Mouse (Mus musculus) brain, embryonic 14.5 days (tissue): ENCODE data around the gene Gm7271. TPM values are rescaled to one million over a fixed set of nuclear protein-coding genes. Genes with fewer than 3 reads are reported as not detected.

Source experiments
- DNase-seq: peaks from one replicate; pipeline ENCODE4 v3.0.0-alpha.2; 2011; ENCODE audit warnings: low read depth
- CTCF ChIP-seq: fragments of 200-500 bp; IDR thresholded peaks from 2 replicates; pipeline ENCODE4 v1.5.1; 2012; ENCODE audit warnings: inconsistent platforms, mild to moderate bottlenecking, moderate library complexity, borderline replicate concordance; ENCODE audit not compliant: insufficient read depth, insufficient read length; ENCODE audit errors: extremely low read depth
- POLR2A ChIP-seq: fragments of 200-500 bp; IDR thresholded peaks from 2 replicates; pipeline ENCODE4 v1.6.1; 2012; ENCODE audit warnings: mild to moderate bottlenecking, inconsistent platforms, borderline replicate concordance; ENCODE audit not compliant: poor library complexity, insufficient read depth, insufficient read length, severe bottlenecking; ENCODE audit errors: extremely low read depth
- polyA plus RNA-seq: library from polyadenylated mRNA; depleted of rRNA; stranded (reverse); fragments of >200 nt; gene quantifications from 2 replicates; pipeline ENCODE4 v1.2.3, GENCODE M21; 2012; rRNA removed

Gene Gm7271
- polyA plus RNA-seq, 1 experiment = 0.27 TPM

DNA sequence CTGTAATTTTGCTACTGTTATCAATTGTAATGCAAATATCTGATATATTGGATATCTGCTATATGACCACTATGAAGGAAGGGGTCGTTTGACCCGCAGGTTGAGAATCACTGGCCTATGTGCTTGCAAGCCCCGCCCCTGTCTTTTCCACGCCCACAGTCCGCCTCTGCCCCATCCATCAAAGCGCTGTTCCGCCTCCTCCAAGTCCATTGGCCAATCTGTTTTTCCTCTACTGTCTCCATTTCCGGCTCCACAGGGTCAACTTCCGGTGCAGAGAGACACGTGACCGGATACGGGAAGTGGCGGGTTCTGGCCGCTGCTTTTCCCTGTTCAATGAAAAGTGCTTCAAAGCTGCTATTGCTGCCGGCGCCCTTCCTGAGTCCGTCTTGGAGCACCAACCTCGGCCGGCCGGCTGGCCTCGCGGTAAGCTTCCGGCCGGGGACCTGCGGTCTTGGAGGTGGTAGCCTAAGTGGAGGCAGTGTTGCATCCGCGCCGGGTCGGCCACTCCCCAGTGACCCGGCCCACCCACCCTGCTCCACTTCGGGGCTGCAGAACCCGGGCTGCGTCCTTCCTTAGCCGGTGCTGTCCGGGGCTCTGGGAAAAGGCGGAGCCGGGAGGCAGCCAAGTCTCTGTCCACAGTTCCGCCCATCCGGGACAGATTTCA, 45.3 kb downstream of the Gm7271 start, which contains the start of gene Exoc1:
Exoc1 (plus strand) TSS at position 272 of the 664 bp plus-strand sequence.
- TF ChIP-seq POLR2A (no peak), CTCF (no peak)
- peak; percentile 99 for DNase-seq

DNA sequence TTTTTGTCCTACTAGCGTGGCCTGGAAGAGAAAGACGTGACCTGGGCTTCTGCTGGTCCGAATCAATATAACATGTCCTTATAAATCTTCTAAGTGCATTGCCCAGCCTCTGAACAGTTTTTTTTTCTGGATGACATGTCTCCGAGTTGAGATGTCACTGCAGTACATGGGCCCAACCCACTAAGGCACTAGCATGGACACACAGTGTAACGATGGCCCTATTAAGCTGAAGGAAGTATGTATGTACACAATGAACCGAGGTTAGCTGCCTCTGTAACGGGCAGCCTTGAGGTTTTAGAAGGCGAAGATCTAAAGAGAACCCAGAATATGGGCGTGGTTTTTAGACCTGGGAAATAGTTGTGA, 45.8 kb downstream of the Gm7271 start:
- DNase-seq = no peak
- TF ChIP-seq CTCF (no peak), POLR2A (no peak)

DNA sequence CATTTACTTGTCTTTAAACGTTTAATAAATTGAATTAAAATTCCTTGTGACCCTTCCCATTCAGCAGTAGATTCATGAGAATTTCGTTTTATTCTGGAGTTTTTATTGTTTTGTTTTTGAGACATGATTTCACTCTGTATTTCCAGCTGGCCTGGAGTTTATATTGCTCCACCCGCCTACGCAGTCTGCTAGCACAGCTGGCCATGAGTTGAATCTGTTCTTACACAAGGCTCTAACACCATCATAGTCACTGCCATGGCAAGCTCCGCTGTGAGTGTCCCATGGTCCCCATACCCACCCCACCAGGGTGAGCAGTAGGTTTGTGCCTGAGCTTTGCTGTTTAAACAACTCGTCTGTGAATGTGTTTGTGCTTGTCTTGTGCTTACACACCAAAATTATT, 49.3 kb downstream of the Gm7271 start:
- no peak for TF ChIP-seq POLR2A
- no peak for DNase-seq

DNA sequence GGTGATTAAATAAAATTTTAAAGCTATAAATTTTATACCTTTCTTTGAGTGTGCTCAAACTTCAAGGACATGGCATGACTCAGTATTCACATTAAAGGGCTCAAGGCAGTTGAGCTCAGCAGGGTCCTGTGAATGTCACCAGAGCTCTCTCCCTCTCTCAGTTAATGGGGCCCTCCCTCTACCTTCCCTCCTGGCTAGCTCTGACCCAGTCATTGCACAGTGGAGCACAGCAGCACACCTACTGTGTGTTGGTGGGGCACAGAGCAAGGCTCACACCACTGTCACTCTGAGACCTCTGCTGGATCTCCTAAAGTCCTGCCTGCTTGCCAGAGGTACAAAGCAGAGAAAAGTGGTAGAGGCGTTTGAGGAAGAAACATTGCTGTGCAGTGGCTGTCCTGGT, 52.4 kb downstream of the Gm7271 start:
- TF ChIP-seq POLR2A (no peak), CTCF (no peak)

DNA sequence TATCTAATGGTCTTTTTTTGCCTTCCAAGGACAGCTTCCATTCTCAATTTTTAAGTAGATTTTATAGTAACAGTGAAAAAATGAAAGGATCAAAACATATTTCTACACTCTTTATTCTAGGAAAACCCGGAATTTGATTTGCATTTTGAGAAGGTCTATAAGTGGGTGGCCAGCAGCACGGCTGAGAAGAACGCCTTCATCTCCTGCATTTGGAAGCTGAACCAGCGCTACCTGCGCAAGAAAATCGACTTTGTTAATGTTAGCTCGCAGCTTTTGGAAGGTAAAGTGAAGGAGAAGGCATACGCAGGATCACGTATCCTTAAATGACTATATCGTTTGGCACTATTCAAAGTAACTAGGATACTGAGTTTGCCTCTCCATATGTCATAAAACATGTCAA, 53.7 kb downstream of the Gm7271 start:
- no peak for TF ChIP-seq CTCF
- no peak for TF ChIP-seq POLR2A
- DNase-seq = no peak

More for the DNA sequence above, 52.4 kb downstream of the Gm7271 start:
- DNase-seq = no peak

DNA sequence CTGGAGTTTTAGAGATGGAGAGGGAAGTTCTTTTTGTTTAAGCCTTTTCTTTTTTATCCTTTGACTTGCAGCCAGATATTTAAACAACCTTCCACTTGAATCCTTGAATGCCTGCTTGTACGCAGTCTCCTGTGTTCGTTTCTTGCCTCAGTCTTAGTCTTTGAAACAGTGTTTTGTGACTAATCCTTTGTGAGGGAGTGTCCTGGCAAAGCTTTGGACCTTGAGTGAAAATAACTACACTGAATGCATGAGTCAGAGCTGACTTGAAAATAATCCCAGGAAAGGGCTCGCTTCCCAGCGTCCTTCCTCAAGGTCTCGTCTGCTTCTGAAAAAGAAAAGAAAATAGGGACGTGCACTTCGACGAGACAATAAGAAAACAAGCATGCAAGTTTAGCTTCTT, 56.3 kb downstream of the Gm7271 start:
- peak; percentile 75 for DNase-seq

DNA sequence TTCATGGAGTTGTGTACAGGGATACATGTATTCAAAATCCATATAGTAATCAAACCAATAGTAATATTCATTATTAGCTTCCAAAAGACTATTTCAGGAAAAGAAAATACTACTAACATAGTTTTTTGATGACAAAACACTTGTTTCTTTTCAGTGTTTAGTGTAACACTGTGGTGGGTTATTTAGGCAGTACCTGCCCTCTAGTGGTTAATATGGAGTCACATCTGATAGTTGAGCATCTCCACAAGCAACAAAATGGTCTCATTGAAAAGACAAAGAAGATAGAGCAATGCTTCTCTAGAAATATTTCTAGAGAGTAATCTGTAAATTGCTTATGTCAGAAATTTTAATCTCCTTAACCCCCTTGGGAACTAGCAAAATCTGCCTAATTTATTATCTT, 57.0 kb downstream of the Gm7271 start:
- DNase-seq = peak; percentile 65
- TF ChIP-seq POLR2A = no peak
- peak; percentile 4; the same call in 1 of the 2 replicates for TF ChIP-seq CTCF

More for the DNA sequence above, 56.3 kb downstream of the Gm7271 start:
- TF ChIP-seq CTCF (no peak), POLR2A (no peak)

DNA sequence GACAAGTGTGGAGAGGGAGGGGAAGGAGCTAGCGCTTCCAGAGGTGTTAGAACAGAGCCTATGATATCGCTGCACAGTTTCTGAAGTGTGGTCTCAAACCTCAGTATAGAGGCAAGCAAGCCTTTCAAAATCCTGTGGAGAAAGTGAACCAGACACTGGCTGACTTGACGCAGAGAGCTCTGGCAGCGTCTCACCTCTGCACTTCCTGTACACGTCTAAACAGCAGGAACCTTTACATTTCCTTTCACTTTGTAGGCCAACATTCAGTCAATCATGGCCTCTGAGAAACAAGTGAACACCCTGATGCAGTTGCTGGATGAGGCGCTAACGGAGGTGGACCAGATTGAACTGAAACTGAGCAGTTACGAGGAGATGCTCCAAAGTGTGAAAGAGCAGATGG, 59.4 kb downstream of the Gm7271 start:
- TF ChIP-seq CTCF (no peak), POLR2A (no peak)
- no peak for DNase-seq

DNA sequence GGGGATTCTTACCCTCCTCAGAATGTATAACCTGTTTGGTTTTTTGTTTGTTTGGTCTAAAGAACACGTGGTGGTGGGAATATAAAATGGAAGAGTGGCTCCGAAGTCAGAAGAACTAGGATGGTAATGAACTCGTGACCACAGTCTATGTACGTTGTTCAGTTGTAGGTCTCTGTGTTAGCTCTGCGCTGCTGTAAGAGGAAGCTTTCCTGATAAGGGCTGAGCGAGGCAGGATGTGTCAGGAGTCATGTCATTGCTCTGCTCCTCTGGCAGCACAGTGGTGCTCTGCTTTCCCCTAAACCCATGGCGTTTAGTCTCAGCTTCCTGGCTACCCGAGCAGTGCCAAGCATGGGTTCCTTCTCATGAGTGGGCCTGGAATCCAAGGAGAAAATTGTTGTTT, 66.6 kb downstream of the Gm7271 start:
- DNase-seq = no peak
- TF ChIP-seq POLR2A = no peak
- TF ChIP-seq CTCF = no peak

DNA sequence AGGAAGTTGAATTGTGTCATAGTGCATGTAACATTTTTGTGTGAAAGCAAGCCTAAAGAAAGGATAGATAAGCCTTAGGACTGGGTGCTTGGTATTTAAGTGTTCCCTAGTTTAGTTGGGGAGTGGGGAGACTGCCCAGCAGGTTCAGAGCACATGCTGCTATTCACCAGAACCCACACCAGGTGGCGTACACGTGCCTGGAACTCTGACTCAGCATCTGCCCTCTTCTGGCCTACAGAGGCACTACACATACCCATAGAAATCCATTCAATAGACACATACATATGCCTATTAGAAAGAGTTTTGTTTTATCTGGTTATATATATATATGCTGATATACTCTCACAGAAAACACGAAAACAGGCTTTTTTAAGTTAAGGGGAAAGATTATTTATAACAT, 81.5 kb downstream of the Gm7271 start:
- TF ChIP-seq POLR2A (no peak), CTCF (peak; percentile 84)
- DNase-seq = peak; percentile 63

Other genes with a start within 250 kb of the Gm7271 start
- 13.6 and 16.3 TPM in 2 replicates for gene Clock, start 179.2 kb upstream of the Gm7271 start, polyA plus RNA-seq
- gene Pdcl2, start 152.9 kb upstream of the Gm7271 start, polyA plus RNA-seq = not detected in 2 replicates
- 0.21 TPM in 1 of 2 replicates, not detected in the other for gene Nmu, start 120.3 kb upstream of the Gm7271 start, polyA plus RNA-seq
- 97.5 and 99.5 TPM in 2 replicates for gene Exoc1, start 45.3 kb downstream of the Gm7271 start, polyA plus RNA-seq
- 6.1 and 6.2 TPM in 2 replicates for gene Cep135, start 104.7 kb downstream of the Gm7271 start, polyA plus RNA-seq
- gene C530008M17Rik, start 172.5 kb downstream of the Gm7271 start, polyA plus RNA-seq = 86.4 and 122 TPM in 2 replicates